Mouse (Mus musculus): ENCODE measurements around the gene Stk38.
A peak's percentile ranks its signal among the peaks of the same experiment; 100 is the strongest.
"Not testable (repeated sequence)": the region's sequence is repeated elsewhere in the genome, so short reads cannot be mapped to it uniquely, and the experiment has no call there.

The Stk38 gene

GRCm38 (mm10) chr17:29007641-29008325 is at the start of gene Stk38:
Gene Stk38 (minus strand): TSS chr17:29007995.
- DNase-seq = peak; percentile 92 to 94

- DNase-seq = no peak
Observed at GRCm38 (mm10) chr17:29057361-29057890, 49.6 kb upstream of the Stk38 start.

- peak; percentile 65 to 71 for DNase-seq
Observed at GRCm38 (mm10) chr17:29056699-29057151, 48.9 kb upstream of the Stk38 start.

- no peak for DNase-seq
Observed at GRCm38 (mm10) chr17:29056207-29056606, 48.4 kb upstream of the Stk38 start.

GRCm38 (mm10) chr17:29055586-29055985 is 47.8 kb upstream of the Stk38 start:
- no peak for DNase-seq

GRCm38 (mm10) chr17:29054429-29054828 is 46.6 kb upstream of the Stk38 start:
- no peak for DNase-seq

GRCm38 (mm10) chr17:29053841-29054240 is 46.0 kb upstream of the Stk38 start:
- DNase-seq = no peak

- no peak for DNase-seq
Observed at GRCm38 (mm10) chr17:29053067-29053466, 45.3 kb upstream of the Stk38 start.

GRCm38 (mm10) chr17:29050791-29051190 is 43.0 kb upstream of the Stk38 start:
- no peak for DNase-seq

GRCm38 (mm10) chr17:29049923-29050322 is 42.1 kb upstream of the Stk38 start:
- DNase-seq = no peak

- DNase-seq = no peak
Observed at GRCm38 (mm10) chr17:29049508-29049889, 41.7 kb upstream of the Stk38 start.

GRCm38 (mm10) chr17:29048748-29049507 is 41.1 kb upstream of the Stk38 start:
- peak; percentile 57 to 63 for DNase-seq

- DNase-seq = no peak
Observed at GRCm38 (mm10) chr17:29047697-29048514, 40.1 kb upstream of the Stk38 start.

- no peak for DNase-seq
Observed at GRCm38 (mm10) chr17:29046863-29047262, 39.1 kb upstream of the Stk38 start.

- no peak for DNase-seq
Observed at GRCm38 (mm10) chr17:29045741-29046530, 38.1 kb upstream of the Stk38 start.

GRCm38 (mm10) chr17:29044925-29045319 is 37.1 kb upstream of the Stk38 start:
- DNase-seq = no peak

GRCm38 (mm10) chr17:29044146-29044924 is 36.5 kb upstream of the Stk38 start:
- no peak for DNase-seq

- DNase-seq = no peak
Observed at GRCm38 (mm10) chr17:29043583-29043982, 35.8 kb upstream of the Stk38 start.

- DNase-seq = no peak
Observed at GRCm38 (mm10) chr17:29042569-29042968, 34.8 kb upstream of the Stk38 start.

GRCm38 (mm10) chr17:29041632-29042031 is 33.8 kb upstream of the Stk38 start:
- not testable (repeated sequence) for DNase-seq

GRCm38 (mm10) chr17:29039351-29039750 is 31.6 kb upstream of the Stk38 start:
- DNase-seq = no peak
